Mouse (Mus musculus) small intestine, adult 2 months (tissue): ENCODE results near the gene Hs3st6.

Experiments
- CTCF ChIP-seq: fragments of 200-500 bp; IDR thresholded peaks from 2 replicates; pipeline ENCODE4 v1.5.1; 2012; ENCODE audit warnings: low read depth, mild to moderate bottlenecking, control low read depth, inconsistent platforms, low read length, moderate library complexity, mixed read lengths; ENCODE audit not compliant: insufficient replicate concordance, insufficient read length; ENCODE audit errors: extremely low read depth
- POLR2A ChIP-seq: fragments of 200-500 bp; IDR thresholded peaks from 2 replicates; pipeline ENCODE4 v1.6.1; 2012; ENCODE audit warnings: low read depth, mild to moderate bottlenecking, control low read depth, inconsistent platforms, low read length, moderate library complexity

DNA sequence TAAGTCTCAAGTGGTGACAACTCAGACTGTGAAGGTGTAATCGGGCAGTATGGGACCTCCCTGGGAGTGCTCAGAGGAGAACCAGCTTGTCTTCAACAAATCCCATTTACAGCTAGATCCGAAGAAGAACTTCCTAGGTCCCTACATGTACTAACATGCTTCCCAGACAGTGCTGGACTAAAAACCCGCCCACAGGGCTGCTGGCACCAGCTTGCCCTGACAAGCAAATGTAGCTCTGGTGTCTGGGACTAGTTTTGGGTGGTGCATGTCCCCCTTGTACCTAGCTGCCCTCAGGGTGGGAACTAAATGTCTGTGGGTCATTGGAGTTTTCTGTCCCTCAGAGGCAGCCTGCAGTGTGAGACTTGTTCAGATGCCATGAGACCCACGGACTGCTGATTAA is 1.3 kb upstream of the Hs3st6 start:
- TF ChIP-seq CTCF (no peak), POLR2A (no peak)
